Mouse (Mus musculus): ENCODE measurements around the gene Fars2. TPM values are rescaled to one million over a fixed set of nuclear protein-coding genes. Genes with fewer than 3 reads are reported as not detected.

The Fars2 gene
- polyA plus RNA-seq, 1 experiment from 2014 or later: 46.3 TPM

- no peak overlapping the region for H3K4me3 ChIP-seq
- H3K9me3 ChIP-seq (replicated peaks): no peaks in the 10 kb centered on the region
- WGBS: 85% methylated on average over 5 of the region's 5 CpGs
- H3K4me2 ChIP-seq: no peak overlapping the region
- no peaks in the 10 kb centered on the region for H3K36me3 ChIP-seq
- no peaks in the 10 kb centered on the region for H3K4me1 ChIP-seq (replicated peaks)
- no peak overlapping the region for H3K27ac ChIP-seq (ENCODE audit: poor library complexity, severe bottlenecking)
- H3K9ac ChIP-seq: no peak overlapping the region
- no peak for ATAC-seq (ENCODE audit: insufficient number of reproducible peaks, low FRiP score)
- H3K27me3 ChIP-seq (replicated peaks): no peaks in the 10 kb centered on the region
These were observed 102.3 kb downstream of the Fars2 start for GRCm38 (mm10) chr13:36219506-36219905.

DNA sequence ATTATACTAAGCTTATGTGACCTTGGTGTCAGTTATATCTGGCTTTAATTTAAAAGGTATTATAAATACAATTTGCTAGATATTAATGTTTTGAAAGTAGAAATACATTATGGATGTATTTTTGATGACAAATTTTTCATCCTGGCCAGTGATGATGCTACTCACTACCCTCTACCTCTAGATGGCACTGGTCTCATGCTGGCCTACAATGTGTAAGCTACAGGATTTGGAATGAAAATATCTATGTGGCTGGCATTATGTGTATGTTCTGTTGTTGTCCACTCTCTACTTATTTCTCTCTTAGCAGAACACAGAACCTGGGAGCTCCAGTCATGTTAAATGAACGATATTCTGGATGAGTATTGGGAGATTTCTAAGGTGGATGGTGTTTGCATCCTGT is 104.7 kb downstream of the Fars2 start:
- WGBS: 71% methylated on average over 1 of the region's 1 CpGs

DNA sequence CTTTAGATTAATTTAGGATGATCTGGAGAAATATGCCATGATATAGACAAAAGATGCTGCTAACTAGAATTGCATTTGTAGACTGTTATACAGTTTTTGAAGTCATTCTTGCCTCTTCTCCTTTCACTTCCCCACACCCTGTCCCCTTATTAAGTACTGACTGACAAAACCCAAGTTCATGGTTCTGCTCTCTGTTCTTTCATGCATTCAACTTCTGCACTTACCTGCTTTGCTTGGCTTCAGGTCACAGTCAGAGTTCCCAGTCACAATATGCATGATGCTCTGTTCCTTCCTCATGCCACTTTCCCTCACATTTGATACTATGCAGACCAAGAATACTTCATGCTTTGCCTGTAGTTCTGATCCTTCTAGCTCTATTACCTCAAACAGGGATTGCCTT is 105.5 kb downstream of the Fars2 start:
- Histone ChIP-seq H3K27ac (ENCODE audit: poor library complexity, severe bottlenecking) (no peak overlapping the region), H3K9me3 (replicated peaks) (no peaks in the 10 kb centered on the region), H3K4me2 (no peak overlapping the region), H3K4me1 (replicated peaks) (no peaks in the 10 kb centered on the region), H3K4me3 (no peak overlapping the region), H3K9ac (no peak overlapping the region), H3K36me3 (no peaks in the 10 kb centered on the region), H3K27me3 (replicated peaks) (no peaks in the 10 kb centered on the region)
- no peak for ATAC-seq (ENCODE audit: insufficient number of reproducible peaks, low FRiP score)

More for the DNA sequence above, 104.7 kb downstream of the Fars2 start:
- Histone ChIP-seq H3K36me3 (no peaks in the 10 kb centered on the region), H3K9ac (no peak overlapping the region), H3K27me3 (replicated peaks) (no peaks in the 10 kb centered on the region), H3K4me3 (no peak overlapping the region), H3K9me3 (replicated peaks) (no peaks in the 10 kb centered on the region), H3K4me2 (no peak overlapping the region), H3K27ac (ENCODE audit: poor library complexity, severe bottlenecking) (no peak overlapping the region), H3K4me1 (replicated peaks) (no peaks in the 10 kb centered on the region)
- no peak for ATAC-seq (ENCODE audit: insufficient number of reproducible peaks, low FRiP score)

GRCm38 (mm10) chr13:36224431-36224830 is 107.2 kb downstream of the Fars2 start:
- Histone ChIP-seq H3K4me3 (no peak overlapping the region), H3K9ac (no peak overlapping the region), H3K27me3 (replicated peaks) (no peaks in the 10 kb centered on the region), H3K36me3 (no peaks in the 10 kb centered on the region), H3K4me1 (replicated peaks) (no peaks in the 10 kb centered on the region), H3K27ac (ENCODE audit: poor library complexity, severe bottlenecking) (no peak overlapping the region), H3K4me2 (no peak overlapping the region), H3K9me3 (replicated peaks) (no peaks in the 10 kb centered on the region)
- no peak for ATAC-seq (ENCODE audit: insufficient number of reproducible peaks, low FRiP score)
- 54% methylated on average over 2 of the region's 2 CpGs for WGBS

DNA sequence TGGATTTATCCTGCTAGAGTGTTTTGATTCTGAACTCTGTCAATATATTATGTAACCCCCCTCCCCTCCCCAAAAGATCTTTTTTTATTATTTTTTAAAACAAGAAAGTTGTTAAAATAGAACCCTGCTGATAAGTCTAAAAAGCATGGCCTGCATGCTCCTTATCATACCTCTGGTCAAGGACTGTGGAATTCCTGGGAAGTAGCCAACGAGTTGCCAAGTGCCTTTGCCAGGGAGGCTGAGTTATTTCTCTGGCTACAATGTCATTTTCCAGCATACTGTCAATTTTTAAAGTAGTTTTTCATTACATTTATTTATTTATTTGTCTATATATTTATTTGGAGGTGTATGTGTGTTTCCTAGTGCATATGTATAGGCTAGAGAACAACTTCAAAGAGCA is 125.0 kb downstream of the Fars2 start:
- H3K27ac ChIP-seq (ENCODE audit: poor library complexity, severe bottlenecking): no peak overlapping the region
- no peak for ATAC-seq (ENCODE audit: insufficient number of reproducible peaks, low FRiP score)
- H3K36me3 ChIP-seq: 0 out of 2 replicates have a peak, but pooled peaks cover 2% of the 10 kb centered on the region
- H3K4me2 ChIP-seq: no peak overlapping the region
- H3K9ac ChIP-seq: no peak overlapping the region
- H3K27me3 ChIP-seq (replicated peaks): no peaks in the 10 kb centered on the region
- WGBS: 2% methylated on average over 1 of the region's 1 CpGs
- H3K4me1 ChIP-seq (replicated peaks): peaks cover 18% of the 10 kb centered on the region
- H3K4me3 ChIP-seq: no peak overlapping the region
- no peaks in the 10 kb centered on the region for H3K9me3 ChIP-seq (replicated peaks)

- Histone ChIP-seq H3K36me3 (no peaks in the 10 kb centered on the region), H3K4me3 (no peak overlapping the region), H3K9ac (no peak overlapping the region), H3K27me3 (replicated peaks) (no peaks in the 10 kb centered on the region), H3K27ac (ENCODE audit: poor library complexity, severe bottlenecking) (no peak overlapping the region), H3K9me3 (replicated peaks) (no peaks in the 10 kb centered on the region), H3K4me2 (no peak overlapping the region), H3K4me1 (replicated peaks) (no peaks in the 10 kb centered on the region)
- ATAC-seq (ENCODE audit: insufficient number of reproducible peaks, low FRiP score): no peak
- WGBS: 80% methylated on average over 3 of the region's 3 CpGs
These were observed 136.7 kb downstream of the Fars2 start for GRCm38 (mm10) chr13:36253936-36254335.

GRCm38 (mm10) chr13:36257213-36257612 is 140.0 kb downstream of the Fars2 start:
- Histone ChIP-seq H3K4me1 (replicated peaks) (no peaks in the 10 kb centered on the region), H3K36me3 (peaks cover 7% of the 10 kb centered on the region), H3K4me3 (no peak overlapping the region), H3K4me2 (no peak overlapping the region), H3K9me3 (replicated peaks) (peaks cover 8% of the 10 kb centered on the region; the same call in 1 of the 2 replicates), H3K9ac (no peak overlapping the region), H3K27me3 (replicated peaks) (no peaks in the 10 kb centered on the region), H3K27ac (ENCODE audit: poor library complexity, severe bottlenecking) (no peak overlapping the region)
- 77% methylated on average over 5 of the region's 5 CpGs for WGBS
- ATAC-seq (ENCODE audit: insufficient number of reproducible peaks, low FRiP score): no peak

DNA sequence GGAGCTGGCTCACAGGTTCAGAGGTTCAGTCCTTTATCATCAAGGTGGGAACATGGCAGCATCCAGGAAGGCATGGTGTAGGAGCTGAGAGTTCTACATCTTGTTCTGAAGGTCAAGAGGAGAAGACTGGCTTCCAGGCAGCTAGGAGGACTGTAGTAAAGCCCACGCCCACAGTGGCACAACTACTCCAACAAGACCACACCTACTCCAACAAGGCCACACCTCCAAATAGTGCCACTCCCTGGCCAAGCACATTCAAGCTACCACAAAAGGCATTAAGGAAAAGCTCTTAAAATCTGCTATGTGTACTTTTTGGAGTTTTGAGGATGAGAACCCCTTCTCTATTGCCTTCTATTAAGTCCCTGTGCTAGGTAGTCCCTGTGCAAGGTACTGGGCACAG is 142.5 kb downstream of the Fars2 start:
- WGBS: 80% methylated on average over 1 of the region's 1 CpGs
- Histone ChIP-seq H3K9me3 (replicated peaks) (peaks cover 8% of the 10 kb centered on the region; the same call in 1 of the 2 replicates), H3K9ac (no peak overlapping the region), H3K36me3 (peaks cover 7% of the 10 kb centered on the region), H3K4me3 (no peak overlapping the region), H3K4me2 (no peak overlapping the region), H3K27ac (ENCODE audit: poor library complexity, severe bottlenecking) (no peak overlapping the region), H3K27me3 (replicated peaks) (no peaks in the 10 kb centered on the region), H3K4me1 (replicated peaks) (no peaks in the 10 kb centered on the region)
- no peak for ATAC-seq (ENCODE audit: insufficient number of reproducible peaks, low FRiP score)

- Histone ChIP-seq H3K27me3 (replicated peaks) (no peaks in the 10 kb centered on the region), H3K9ac (no peak overlapping the region), H3K9me3 (replicated peaks) (peaks cover 8% of the 10 kb centered on the region; the same call in 1 of the 2 replicates), H3K36me3 (peaks cover 7% of the 10 kb centered on the region), H3K4me2 (no peak overlapping the region), H3K4me3 (no peak overlapping the region), H3K27ac (ENCODE audit: poor library complexity, severe bottlenecking) (no peak overlapping the region), H3K4me1 (replicated peaks) (no peaks in the 10 kb centered on the region)
- WGBS: 72% methylated on average over 2 of the region's 2 CpGs
- ATAC-seq (ENCODE audit: insufficient number of reproducible peaks, low FRiP score): no peak
These were observed 144.1 kb downstream of the Fars2 start for GRCm38 (mm10) chr13:36261299-36261698.

DNA sequence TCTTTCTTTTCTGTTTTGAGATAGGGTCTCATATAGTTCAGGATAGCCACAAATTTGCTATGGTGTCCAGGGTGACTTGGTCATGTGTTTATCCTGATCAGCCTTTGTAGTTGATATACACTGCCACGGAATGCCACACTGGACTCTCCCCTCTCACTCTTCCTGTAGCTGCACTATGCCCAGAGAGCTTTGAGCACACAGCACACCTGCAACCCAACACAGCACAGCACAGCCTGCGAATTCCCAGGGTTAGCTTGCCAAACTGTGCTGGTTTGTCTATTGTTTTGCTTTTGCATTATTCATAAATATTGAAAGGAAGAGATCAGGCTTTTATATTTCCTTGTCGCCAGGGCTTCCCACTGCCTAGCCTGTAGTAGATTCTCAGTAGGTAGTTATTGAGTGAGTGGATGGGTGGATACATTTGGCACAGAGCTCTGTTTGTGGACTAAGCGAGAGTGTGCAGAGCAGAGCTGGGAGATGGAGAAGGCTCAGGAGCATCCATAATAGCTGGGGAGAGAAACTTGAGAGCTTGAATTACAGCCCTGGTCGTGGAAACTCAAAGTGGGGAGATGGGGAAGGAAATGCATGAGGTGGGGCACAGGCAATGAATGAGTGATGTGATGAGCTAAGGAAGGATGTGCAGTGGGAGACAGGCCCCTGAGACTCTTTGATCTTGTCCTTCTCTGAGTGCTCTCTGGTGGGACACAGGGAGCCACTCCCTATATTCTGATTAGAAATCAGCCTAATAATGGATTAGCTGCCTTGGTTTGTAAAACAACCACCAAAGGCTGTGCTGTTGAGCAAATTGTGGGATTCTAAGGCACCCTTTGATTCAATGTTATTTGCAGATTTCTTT is 146.3 kb downstream of the Fars2 start:
- Histone ChIP-seq H3K27ac (ENCODE audit: poor library complexity, severe bottlenecking) (no peak overlapping the region), H3K4me2 (no peak overlapping the region), H3K4me3 (no peak overlapping the region), H3K4me1 (replicated peaks) (no peaks in the 10 kb centered on the region), H3K27me3 (replicated peaks) (no peaks in the 10 kb centered on the region), H3K9me3 (replicated peaks) (peaks cover 8% of the 10 kb centered on the region; the same call in 1 of the 2 replicates), H3K9ac (no peak overlapping the region), H3K36me3 (peaks cover 7% of the 10 kb centered on the region)
- 67% methylated on average over 5 of the region's 5 CpGs for WGBS
- ATAC-seq (ENCODE audit: insufficient number of reproducible peaks, low FRiP score): no peak

- no peak for ATAC-seq (ENCODE audit: insufficient number of reproducible peaks, low FRiP score)
- peaks cover 8% of the 10 kb centered on the region; the same call in 1 of the 2 replicates for H3K9me3 ChIP-seq (replicated peaks)
- H3K9ac ChIP-seq: no peak overlapping the region
- no peaks in the 10 kb centered on the region for H3K27me3 ChIP-seq (replicated peaks)
- peaks cover 7% of the 10 kb centered on the region for H3K36me3 ChIP-seq
- 86% methylated on average over 5 of the region's 5 CpGs for whole genome bisulfite sequencing
- no peak overlapping the region for H3K4me3 ChIP-seq
- H3K27ac ChIP-seq (ENCODE audit: poor library complexity, severe bottlenecking): no peak overlapping the region
- no peak overlapping the region for H3K4me2 ChIP-seq
- H3K4me1 ChIP-seq (replicated peaks): no peaks in the 10 kb centered on the region
These were observed 147.2 kb downstream of the Fars2 start for GRCm38 (mm10) chr13:36264391-36264790.

DNA sequence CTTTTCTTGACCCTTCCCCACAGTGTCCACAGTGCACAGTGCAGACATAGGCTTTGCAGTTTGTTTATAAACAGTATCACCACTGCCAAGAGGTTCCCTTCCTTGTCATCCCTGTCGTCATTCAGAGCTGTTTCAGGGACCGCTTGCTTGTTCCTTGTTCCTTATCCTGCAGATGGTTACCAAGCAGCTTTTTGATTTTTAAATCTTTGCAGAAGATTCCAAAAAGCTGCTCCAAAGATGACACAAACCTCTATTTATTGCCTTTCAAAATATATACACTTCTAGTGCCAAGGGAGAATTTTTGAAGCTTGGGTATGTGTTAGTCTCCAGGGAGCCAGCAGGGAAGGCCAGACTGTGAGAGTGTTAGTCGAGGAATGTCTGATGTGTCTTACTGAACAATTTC is 148.1 kb downstream of the Fars2 start:
- no peaks in the 10 kb centered on the region for H3K9me3 ChIP-seq (replicated peaks)
- no peak overlapping the region for H3K9ac ChIP-seq
- no peaks in the 10 kb centered on the region for H3K27me3 ChIP-seq (replicated peaks)
- H3K4me2 ChIP-seq: no peak overlapping the region
- H3K4me3 ChIP-seq: no peak overlapping the region
- no peak overlapping the region for H3K27ac ChIP-seq (ENCODE audit: poor library complexity, severe bottlenecking)
- 66% methylated on average over 3 of the region's 3 CpGs for WGBS
- ATAC-seq (ENCODE audit: insufficient number of reproducible peaks, low FRiP score): no peak
- no peaks in the 10 kb centered on the region for H3K36me3 ChIP-seq
- H3K4me1 ChIP-seq (replicated peaks): 0 out of 2 replicates have a peak, but pooled peaks cover 2% of the 10 kb centered on the region

Measured in heart, embryonic 12.5 days (tissue).